Mouse (Mus musculus) common myeloid progenitor, adult 5-6 weeks (primary cell): Measurements from ENCODE around the gene Sel1l. TPM values are rescaled to one million over a fixed set of nuclear protein-coding genes. Genes with fewer than 3 reads are reported as not detected.

Experiments used
- ATAC-seq: replicated peaks from 2 replicates; pipeline ENCODE4 v1.8.0; 2016; ENCODE audit warnings: low read depth, mild to moderate bottlenecking, moderate TSS enrichment, inconsistent platforms; ENCODE audit not compliant: poor library complexity, severe bottlenecking
- total RNA-seq: library from RNA; stranded (forward); fragments of 200-1000, 187-1606 nt; gene quantifications from 2 replicates; pipeline ENCODE4 v1.2.3, GENCODE M21; 2017

Gene Sel1l
- 48.1 and 67.9 TPM in 2 replicates for total RNA-seq

DNA sequence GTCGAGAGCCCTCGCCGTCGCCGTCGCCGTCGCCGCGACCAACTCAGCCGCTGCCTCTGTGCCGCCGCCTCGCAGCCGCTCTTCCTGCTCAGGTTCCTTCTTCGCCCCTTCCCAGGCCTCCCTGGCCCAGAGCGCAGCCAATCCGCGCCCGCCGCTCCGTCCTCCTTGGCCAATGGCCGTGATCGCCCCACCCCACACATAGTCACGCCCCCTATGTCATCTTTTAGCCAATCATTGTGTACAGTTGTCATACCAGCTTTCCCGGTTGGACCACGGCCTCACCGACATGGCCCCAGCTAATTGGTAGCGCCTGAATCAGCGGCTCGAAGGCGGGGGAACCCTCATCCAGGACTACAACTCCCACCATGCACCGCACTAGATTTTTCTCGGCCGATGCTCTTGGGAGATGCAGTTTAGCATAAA lies at the start of gene Sel1l:
Gene Sel1l (minus strand): TSS at position 113 of the 423 bp plus-strand sequence.
- ATAC-seq, result peak; percentile 98

DNA sequence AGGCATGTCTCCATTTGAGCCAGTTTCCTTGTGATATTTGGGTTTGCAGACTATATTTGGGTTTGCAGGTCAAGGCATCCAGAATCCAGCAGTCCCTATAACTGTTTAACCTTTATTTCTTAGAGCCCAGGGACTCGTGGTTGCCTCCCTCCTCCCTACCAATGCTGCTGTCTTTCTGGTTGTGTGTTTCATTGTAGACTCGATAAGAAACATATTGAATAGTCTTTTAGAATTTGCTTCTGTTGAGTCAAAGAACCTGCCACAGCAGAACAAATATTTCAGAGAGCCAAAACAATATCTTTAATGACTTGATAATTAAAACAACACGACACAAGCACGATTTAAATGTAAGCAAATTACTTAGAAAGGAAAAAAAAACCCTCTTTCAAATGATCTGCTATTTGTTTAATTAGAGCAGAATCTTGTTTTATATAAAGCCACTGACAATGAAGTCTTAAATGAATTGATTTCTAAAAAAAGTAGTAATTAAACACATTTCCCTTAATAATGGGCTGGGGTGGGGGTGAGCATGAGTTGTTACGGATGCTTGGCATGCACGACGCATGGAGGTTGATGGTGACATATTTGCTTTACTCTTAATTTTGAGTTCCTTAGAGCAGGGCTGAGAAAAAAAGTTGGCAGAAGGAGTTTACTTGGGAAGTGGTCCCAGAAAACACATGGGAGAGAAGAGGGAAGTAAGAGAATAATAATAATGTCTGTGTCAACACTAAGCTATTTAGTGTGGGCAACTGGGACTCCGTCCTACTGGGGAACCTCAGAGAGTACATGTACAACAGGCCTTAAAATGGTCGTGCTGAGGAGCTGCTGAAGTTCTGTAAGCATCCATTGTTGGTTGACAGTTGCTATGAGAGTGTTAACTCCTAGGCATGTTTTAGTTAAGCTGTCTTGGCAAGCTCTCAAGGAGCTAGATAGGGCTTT lies 43.9 kb upstream of the Sel1l start:
- no peak for ATAC-seq

GRCm38 (mm10) chr12:91880431-91880830 lies 31.5 kb upstream of the Sel1l start:
- no peak for ATAC-seq

DNA sequence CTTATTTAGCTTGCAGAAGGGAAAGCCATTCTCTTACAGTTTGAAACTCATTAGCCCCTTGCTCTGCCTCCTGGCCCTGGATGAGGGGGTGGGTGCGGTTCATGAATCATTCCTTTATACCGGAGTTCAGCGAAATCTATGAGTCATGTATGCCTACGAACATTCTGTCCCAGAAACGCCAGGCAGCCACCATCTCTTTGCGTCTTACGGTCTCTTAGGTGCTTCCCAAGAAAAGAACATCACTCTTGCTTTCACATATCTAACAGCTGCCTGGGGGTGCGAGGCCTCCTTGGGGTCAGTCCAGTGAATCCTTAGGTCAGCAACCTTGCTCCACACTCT lies 29.9 kb upstream of the Sel1l start:
- ATAC-seq, result no peak

GRCm38 (mm10) chr12:91878056-91878911 lies 29.3 kb upstream of the Sel1l start:
- peak; percentile 7; the same call in 1 of the 2 replicates for ATAC-seq

- ATAC-seq, result peak; percentile 90
These were observed 28.7 kb upstream of the Sel1l start for GRCm38 (mm10) chr12:91877646-91878045.

DNA sequence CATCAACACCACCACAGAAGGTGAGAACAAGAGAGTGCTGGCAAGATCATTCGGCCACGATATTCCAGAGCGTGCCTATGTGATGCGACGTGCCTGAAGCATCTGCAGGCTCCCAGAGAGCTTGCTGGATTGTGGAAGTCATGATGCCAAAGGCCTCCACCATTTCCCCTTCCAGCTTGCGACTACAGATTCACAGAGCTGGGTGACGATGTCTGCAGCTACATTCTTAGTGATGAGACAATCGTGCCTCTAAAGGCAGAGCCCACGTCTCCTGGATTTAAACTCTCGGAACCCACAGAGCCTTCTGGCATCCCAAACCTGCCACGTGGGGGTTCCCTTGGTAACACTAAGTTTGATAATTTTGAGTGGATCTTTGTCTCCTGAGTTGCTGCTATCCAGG lies 21.7 kb upstream of the Sel1l start:
- no peak for ATAC-seq

- ATAC-seq, result no peak
These were observed 20.4 kb upstream of the Sel1l start for GRCm38 (mm10) chr12:91869352-91869751.

DNA sequence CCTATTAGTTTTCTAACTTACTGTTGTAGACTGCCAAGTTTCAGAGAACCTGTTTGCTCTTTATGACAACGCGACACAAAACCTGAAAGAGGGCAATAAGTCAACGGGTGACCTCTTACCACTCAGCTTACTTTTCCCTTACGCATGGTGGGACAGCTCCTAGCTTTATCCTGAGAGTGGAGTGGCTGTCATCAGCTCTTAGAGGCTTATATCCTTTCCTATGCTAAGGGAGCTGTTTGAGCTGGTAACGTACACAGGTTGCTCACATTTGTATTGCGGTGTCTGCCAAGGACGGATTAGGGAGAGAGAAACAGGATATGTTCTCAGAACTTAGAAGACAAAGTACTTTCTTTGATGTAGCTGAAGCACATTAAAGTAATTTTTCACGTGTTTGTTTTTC lies 5.4 kb upstream of the Sel1l start:
- no peak for ATAC-seq

GRCm38 (mm10) chr12:91848394-91849044 lies 438 bp downstream of the Sel1l start:
- no peak for ATAC-seq

DNA sequence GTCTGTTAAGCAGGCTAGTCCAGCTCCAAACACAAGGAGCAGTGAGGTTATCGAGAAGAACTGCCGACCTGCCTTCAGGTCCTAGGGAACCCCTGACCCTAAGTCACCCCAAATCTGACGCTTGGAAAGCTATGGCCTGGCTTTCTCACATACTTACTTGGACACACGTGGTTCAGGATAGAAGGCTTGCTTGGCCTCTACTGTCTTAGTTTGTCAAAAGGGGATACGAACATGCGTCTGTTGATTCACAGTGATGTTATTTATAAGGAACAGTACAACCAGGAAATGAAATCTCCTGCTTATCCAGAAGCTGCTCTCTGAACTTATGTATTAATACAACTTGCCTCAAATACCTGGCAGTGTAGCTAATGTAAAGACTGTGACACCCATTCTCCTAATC lies 2.9 kb downstream of the Sel1l start:
- ATAC-seq, result no peak

DNA sequence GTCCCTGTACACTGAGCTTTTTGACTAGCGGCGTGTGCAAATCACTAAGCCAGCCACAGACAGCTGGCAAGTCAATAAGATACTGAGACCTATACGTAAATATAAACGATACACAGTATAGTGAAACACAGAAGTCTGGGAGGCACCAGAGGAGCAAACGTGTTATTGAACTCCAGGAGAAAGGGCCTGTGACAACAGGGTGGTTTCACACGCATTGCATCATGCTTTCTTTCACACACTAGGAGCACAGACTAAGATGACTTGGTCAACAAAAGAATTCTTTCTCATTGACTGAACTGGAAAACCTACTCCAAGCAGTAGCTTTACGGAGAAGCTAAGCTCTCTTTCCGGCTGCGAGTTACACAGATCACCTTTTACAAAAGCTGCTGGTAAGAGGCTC lies 3.6 kb downstream of the Sel1l start:
- ATAC-seq, result no peak

DNA sequence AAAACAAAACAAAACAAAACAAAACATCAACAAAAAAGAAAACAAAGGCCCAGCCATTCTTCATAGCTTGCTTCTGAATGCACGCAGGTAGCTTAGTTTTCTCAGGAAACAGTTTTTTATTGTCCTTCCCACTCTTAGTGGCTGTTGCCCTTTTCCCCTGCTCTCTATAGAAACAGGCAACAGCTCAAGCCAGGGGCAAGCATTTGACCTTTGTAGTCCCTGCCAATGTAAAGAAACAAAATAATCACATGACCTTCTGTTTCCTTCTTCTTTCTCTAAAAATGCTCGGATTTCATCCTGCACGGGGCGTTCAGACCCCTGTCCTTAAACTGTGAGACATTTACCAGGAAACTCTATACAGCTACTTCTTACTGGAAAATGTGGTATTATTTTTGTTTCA lies 4.4 kb downstream of the Sel1l start:
- no peak for ATAC-seq

GRCm38 (mm10) chr12:91843888-91844287 lies 5.1 kb downstream of the Sel1l start:
- no peak for ATAC-seq

GRCm38 (mm10) chr12:91841714-91842113 lies 7.2 kb downstream of the Sel1l start:
- ATAC-seq, result no peak

DNA sequence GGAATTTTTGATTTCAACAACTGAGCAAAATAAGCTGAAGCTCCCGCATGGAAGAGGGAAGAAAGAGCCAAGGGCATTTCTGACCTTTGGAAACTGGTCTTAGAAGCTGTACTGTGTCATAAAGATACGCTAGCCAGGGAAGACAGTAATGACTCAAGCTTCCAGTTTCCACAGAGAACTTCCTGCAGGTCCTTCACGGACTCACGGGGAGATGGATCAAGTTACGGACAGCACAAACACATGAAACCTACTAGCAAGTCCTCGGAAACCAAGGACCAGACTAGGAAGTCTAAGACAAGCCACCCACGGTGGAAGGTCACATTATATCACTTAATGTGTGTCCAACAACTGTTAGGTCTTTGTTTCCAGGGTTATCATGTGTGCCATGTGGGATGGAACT lies 10.7 kb downstream of the Sel1l start:
- no peak for ATAC-seq

DNA sequence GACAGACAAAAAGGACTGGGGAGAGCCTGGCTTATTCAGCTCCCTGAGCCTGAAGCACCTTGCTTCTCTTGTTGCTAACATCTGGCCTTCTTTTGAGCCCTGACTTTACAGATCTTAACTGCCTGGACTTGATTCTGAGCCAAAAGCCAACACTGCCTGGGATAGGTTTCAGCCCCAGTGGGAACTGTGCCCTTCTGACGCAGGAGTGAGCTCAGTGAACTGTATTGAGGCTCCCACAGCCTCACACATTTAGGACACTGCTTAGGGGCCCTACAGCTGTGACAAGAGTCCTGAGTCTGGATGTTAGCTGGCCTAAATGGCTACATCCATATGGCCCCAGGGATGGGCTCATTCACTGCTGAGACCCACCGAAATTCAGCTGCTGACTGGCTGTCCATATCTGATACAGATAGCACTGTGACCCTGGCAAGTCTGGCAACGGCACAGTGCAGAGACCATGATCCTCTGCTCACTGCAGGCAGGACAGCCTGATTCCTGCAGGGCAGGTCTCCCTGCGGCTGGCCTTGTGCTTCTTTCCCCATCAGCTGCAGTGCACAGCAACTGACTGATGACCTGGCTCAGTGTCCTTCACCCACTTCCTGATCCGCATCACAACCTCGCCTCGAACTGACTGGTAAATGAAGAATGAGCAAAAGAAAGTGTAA lies 11.4 kb downstream of the Sel1l start:
- no peak for ATAC-seq

- ATAC-seq, result no peak
These were observed 15.0 kb downstream of the Sel1l start for GRCm38 (mm10) chr12:91833939-91834333.

DNA sequence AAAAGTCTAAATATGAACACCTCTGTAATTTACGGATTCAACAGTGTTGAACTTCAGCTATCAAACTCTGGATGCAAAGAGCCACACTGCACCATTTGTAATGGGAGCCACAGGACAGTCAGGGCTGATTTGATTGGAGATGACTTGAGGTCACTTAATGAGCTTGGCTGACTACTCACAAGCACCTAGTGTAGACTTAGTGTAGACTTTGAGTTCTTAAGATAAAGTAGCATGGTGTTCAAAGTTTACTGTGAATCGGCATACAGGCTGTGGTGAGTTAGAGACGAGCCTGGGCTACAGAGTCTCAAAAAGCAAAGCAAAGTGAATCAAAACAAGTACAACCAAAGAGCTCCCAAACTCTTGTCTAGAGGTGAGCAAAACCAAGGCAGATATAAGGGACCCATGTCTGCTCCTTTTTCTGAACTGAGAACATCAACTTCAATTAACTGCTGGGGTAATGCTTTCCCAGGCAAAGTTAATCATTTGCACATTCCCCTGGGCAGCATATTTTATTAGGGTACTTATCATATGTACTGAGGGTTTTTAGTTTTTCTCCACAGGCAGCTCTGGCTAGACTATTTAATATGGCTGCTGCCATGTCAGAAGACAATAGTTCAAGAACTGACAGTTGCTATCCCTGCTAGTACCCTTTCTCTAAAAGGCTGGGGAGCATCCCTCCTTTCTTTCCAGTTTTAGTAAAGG lies 15.6 kb downstream of the Sel1l start:
- ATAC-seq, result no peak
